Mouse (Mus musculus) embryonic facial prominence, embryonic 13.5 days (tissue): ENCODE results near the gene Mitf. TPM values are rescaled to one million over a fixed set of nuclear protein-coding genes. Genes with fewer than 3 reads are reported as not detected.

Experiments used
- ATAC-seq: fragments of 200-750 bp; cut with Nextera tagmentation; 2 replicates; pipeline ENCODE4 v1.8.0; 2017; ENCODE audit warnings: low read depth; ENCODE audit not compliant: insufficient number of reproducible peaks, insufficient read depth, low FRiP score, low TSS enrichment
- H3K27ac ChIP-seq: fragments of 300-500 bp; sonication (generic); 2 replicates; pipeline ENCODE4 v1.5.1; 2015; ENCODE audit warnings: moderate library complexity, mild to moderate bottlenecking, inconsistent platforms
- H3K27me3 ChIP-seq: fragments of 300-500 bp; sonication (generic); 2 replicates; pipeline ENCODE4 v1.6.1; 2015; ENCODE audit warnings: mild to moderate bottlenecking, inconsistent platforms
- H3K36me3 ChIP-seq: fragments of 300-500 bp; sonication (generic); 2 replicates; pipeline ENCODE4 v1.6.1; 2015; ENCODE audit warnings: mild to moderate bottlenecking, inconsistent platforms
- H3K4me1 ChIP-seq: fragments of 300-500 bp; sonication (generic); 2 replicates; pipeline ENCODE4 v1.6.1; 2015; ENCODE audit warnings: inconsistent platforms
- H3K4me2 ChIP-seq: fragments of 300-500 bp; sonication (generic); 2 replicates; pipeline ENCODE4 v1.6.1; 2015; ENCODE audit warnings: moderate library complexity, mild to moderate bottlenecking, inconsistent platforms
- H3K4me3 ChIP-seq: fragments of 300-500 bp; sonication (generic); 2 replicates; pipeline ENCODE4 v1.5.1; 2015; ENCODE audit warnings: mild to moderate bottlenecking, inconsistent platforms
- H3K9ac ChIP-seq: fragments of 300-500 bp; sonication (generic); 2 replicates; pipeline ENCODE4 v1.6.1; 2015; ENCODE audit warnings: mild to moderate bottlenecking, inconsistent platforms
- H3K9me3 ChIP-seq: fragments of 300-500 bp; sonication (generic); 2 replicates; pipeline ENCODE4 v1.6.1; 2016; ENCODE audit warnings: inconsistent platforms
- WGBS: fragments of 180-500 bp; shearing (Covaris S2); methylation state at CpG from one replicate; pipeline ENCODE4 v1.1.7; 2015; ENCODE audit warnings: mixed read lengths; 5-methylcytosine and 5-hydroxymethylcytosine counted together
- polyA plus RNA-seq: library from polyadenylated mRNA; unstranded; fragments of >200 nt; fragmentation: Nextera tagmentation; extraction: Ambion mirVana; gene quantifications from 2 replicates; pipeline ENCODE4 v1.2.1, GENCODE M21; 2015

Mitf gene
- polyA plus RNA-seq = 2.5 and 2.9 TPM in 2 replicates

DNA sequence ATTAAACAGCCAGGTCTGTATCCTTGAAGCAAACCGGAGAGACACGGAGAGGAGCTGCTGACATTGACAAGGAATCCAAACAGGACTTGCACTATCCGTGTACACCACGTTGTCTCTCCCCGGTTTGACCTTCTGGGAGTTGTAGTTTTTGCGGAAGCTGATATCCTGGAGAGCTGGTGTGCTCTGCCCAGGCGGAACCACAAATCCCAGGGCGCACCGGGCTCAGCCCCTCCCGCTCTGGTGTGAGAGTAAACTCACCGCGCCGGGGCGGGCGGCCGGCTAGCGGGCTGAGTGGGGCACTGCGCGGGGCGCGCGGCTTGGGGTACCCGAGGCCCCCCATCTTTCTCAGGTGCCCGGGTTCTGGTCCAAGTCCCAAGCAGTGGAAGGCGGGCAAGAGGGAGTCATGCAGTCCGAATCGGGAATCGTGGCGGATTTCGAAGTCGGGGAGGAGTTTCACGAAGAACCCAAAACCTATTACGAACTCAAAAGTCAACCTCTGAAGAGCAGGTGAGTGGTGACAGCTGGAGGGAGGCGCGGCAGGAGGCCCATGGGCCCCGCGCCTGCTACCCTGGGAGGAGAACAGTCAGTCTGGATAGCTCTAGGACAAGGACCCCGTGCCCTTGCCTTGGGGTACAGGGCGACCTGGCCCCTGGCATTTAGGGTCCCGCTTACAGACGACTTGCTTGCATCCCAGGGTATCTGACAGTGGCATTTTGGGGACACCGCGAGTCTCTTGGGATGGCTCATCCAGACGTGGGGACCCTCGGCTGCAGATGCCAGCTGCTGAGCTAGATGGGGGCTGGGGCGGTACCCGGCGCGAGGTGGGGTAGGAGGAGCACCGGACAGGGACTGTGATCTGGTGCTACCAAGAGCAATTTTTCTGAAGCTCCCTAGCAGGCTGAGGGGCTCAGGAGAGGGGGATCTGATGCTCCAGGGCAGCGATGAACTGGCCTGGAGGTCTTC is at the start of gene Mitf:
Gene Mitf (plus strand): TSS at position 272 of the 963 bp plus-strand sequence.
- Histone ChIP-seq H3K36me3 (no peaks in the 10 kb centered on the region), H3K27me3 (peaks cover 8% of the 10 kb centered on the region), H3K9me3 (no peaks in the 10 kb centered on the region), H3K4me2 (peak within 1 kb of the TSS; percentile 99), H3K9ac (peak within 1 kb of the TSS; percentile 80), H3K4me3 (peak within 1 kb of the TSS; percentile 79), H3K27ac (no peak within 1 kb of the TSS), H3K4me1 (peaks cover 12% of the 10 kb centered on the region)
- under 1% methylated on average over 51 of the region's 51 CpGs for WGBS
- ATAC-seq = peak; percentile 94

DNA sequence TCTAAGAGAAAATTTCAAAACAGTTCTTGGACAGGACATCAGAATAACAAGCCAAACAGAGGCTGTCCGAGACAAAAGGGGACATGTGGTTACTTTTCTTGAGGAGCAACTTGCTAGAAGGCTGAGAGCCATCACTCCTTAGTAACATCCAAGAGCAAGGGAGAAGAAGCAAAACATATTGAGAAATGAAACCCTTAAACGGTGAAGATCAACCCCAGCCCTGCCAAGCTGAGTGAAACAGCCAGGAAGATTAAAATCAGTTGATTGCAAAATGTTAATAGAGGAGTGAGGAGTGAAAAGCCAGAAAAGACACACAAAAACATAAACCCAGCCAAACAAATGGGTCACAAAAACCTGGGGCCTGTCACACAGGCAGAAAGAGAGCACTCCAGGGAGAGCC is 49.5 kb upstream of the Mitf start:
- Histone ChIP-seq H3K4me3 (no peak overlapping the region), H3K4me2 (no peak overlapping the region), H3K9ac (no peak overlapping the region), H3K4me1 (no peaks in the 10 kb centered on the region), H3K27me3 (no peaks in the 10 kb centered on the region), H3K27ac (no peak overlapping the region), H3K36me3 (no peaks in the 10 kb centered on the region), H3K9me3 (no peaks in the 10 kb centered on the region)
- no peak for ATAC-seq
- WGBS = 85% methylated on average over 2 of the region's 2 CpGs

DNA sequence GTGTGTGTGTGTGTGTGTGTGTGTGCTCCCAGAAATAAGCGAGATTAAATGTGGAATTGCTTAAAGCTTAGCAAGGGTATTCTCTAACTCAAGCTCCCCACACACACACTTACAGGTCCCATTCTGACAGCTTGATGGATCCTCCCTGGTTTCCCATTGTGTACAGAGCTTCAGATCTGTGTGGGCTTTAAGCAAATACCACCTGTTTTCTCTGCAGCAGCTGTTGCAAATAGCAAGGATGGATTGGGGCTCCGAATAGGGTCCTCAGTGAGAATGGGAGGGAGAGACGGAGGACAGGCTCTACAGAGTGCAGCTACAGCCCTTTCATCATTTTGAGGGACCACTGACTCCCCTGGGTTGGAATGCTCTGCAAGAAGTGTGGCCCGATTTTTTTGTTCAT is 48.0 kb upstream of the Mitf start:
- Histone ChIP-seq H3K9ac (no peak overlapping the region), H3K36me3 (no peaks in the 10 kb centered on the region), H3K27ac (no peak overlapping the region), H3K4me3 (no peak overlapping the region), H3K9me3 (no peaks in the 10 kb centered on the region), H3K4me2 (no peak overlapping the region), H3K4me1 (no peaks in the 10 kb centered on the region), H3K27me3 (no peaks in the 10 kb centered on the region)
- ATAC-seq = no peak
- WGBS = 70% methylated on average over 4 of the region's 4 CpGs

DNA sequence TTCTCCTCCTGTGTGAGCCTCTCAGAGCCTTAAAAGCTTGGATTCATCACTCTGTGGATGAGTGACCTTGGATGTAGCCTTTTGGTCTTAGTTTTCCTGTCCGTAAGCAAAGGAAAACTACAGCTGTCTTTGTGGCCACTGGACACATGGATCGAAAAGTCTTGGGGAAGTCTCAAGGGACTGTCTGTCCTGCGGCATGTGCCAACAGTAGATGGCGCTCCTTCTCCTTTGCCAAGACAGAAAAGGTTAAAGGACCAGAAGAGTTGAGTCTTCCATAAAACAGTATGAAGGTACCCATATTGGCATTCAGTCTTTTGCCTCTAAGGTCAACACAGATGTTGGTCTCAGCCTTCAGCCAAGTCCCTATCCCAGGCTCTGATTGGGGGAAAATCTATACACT is 47.6 kb upstream of the Mitf start:
- H3K27me3 ChIP-seq = no peaks in the 10 kb centered on the region
- H3K4me1 ChIP-seq = no peaks in the 10 kb centered on the region
- 15% methylated on average over 4 of the region's 4 CpGs for WGBS
- H3K9me3 ChIP-seq = no peaks in the 10 kb centered on the region
- no peak for ATAC-seq
- H3K27ac ChIP-seq = no peak overlapping the region
- H3K36me3 ChIP-seq = no peaks in the 10 kb centered on the region
- no peak overlapping the region for H3K4me2 ChIP-seq
- H3K9ac ChIP-seq = no peak overlapping the region
- no peak overlapping the region for H3K4me3 ChIP-seq

DNA sequence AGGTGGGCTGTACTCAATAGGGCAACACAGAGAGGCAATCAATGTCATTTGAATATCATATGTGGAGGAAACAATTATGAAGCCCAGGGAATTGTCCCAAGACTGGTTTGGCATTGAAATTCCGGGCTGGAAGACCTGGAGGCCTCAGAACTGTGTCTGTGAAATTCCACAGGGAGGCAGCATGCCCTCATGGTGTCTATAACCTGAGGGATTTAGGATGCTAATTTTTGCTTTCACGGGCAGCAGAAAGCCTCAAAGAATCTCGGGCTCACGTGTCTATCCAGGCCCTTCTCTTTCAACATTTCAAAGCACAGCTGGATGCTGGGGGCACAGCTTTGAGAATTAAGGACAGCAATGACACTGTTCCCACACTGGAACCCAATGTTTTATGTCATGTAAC is 45.5 kb upstream of the Mitf start:
- H3K4me3 ChIP-seq = no peak overlapping the region
- no peak overlapping the region for H3K27ac ChIP-seq
- 9% methylated on average over 4 of the region's 4 CpGs for WGBS
- no peaks in the 10 kb centered on the region for H3K27me3 ChIP-seq
- no peak overlapping the region for H3K4me2 ChIP-seq
- H3K9me3 ChIP-seq = no peaks in the 10 kb centered on the region
- no peaks in the 10 kb centered on the region for H3K36me3 ChIP-seq
- no peak for ATAC-seq
- no peaks in the 10 kb centered on the region for H3K4me1 ChIP-seq
- H3K9ac ChIP-seq = no peak overlapping the region

DNA sequence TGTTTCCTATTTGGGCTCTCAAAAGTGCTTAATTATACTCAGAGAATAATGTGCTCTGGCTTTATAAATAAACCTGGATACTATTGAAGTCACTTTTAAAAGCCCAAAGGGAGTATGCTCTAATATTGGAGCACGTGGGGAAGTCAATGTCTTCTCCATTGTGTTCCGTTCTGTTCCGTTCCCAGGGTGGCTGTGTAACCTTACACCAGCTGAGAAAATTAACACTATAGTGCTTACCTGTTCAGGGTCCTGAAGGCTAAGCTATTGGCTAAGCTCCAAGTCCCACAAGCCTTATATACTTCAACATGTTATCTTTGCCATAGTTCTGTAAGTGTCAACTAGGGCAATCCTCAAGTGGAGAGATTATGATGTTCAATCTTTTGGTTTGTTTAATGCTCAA is 42.9 kb upstream of the Mitf start:
- 29% methylated on average over 3 of the region's 3 CpGs for WGBS
- Histone ChIP-seq H3K27ac (no peak overlapping the region), H3K27me3 (no peaks in the 10 kb centered on the region), H3K36me3 (no peaks in the 10 kb centered on the region), H3K4me2 (no peak overlapping the region), H3K9me3 (no peaks in the 10 kb centered on the region), H3K4me3 (no peak overlapping the region), H3K4me1 (no peaks in the 10 kb centered on the region), H3K9ac (no peak overlapping the region)
- ATAC-seq = no peak

DNA sequence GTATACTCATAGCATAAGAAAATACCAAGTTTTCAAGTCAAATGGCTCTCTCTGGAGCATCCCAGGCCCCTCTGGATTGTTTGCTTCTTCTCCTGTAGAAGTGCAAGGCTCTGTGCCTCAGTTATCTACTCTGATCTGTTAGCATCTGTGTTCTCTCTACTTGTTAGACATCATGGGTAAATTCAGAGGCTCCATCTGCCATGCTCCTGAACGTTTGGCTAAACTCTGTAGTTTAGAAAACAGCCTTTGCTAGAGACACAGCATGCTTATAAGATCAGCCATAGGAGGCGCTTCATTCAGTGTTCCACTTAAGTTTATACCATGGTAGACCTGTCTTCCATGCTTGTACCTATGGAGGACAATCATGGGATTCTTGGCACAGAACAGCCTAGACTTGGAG is 39.0 kb upstream of the Mitf start:
- H3K27me3 ChIP-seq = no peaks in the 10 kb centered on the region; the same call in 1 of the 2 replicates
- H3K9me3 ChIP-seq = no peaks in the 10 kb centered on the region
- no peak overlapping the region for H3K4me3 ChIP-seq
- H3K4me1 ChIP-seq = no peaks in the 10 kb centered on the region
- H3K36me3 ChIP-seq = no peaks in the 10 kb centered on the region
- no peak for ATAC-seq
- H3K4me2 ChIP-seq = no peak overlapping the region
- H3K9ac ChIP-seq = no peak overlapping the region
- 78% methylated on average over 2 of the region's 2 CpGs for WGBS
- no peak overlapping the region for H3K27ac ChIP-seq

DNA sequence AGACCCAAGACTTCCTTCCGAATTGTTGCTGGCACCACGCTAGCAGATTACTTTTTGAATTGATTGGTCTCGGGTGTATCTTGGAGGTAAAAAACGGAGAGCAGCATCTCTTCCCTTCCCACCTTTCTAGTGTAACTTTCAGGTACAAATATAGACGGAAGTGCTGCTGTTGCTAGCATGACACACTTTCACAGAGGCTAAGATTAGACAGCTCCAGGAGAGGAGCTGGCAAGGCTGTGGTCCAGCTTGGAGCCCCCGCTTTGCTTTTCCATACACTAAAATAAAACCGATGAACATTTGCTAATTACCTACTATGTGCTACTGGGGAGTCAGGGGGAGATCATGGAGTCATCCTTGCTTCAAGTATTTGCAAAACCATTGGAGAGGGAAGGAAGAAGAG is 37.3 kb upstream of the Mitf start:
- Histone ChIP-seq H3K9me3 (no peaks in the 10 kb centered on the region), H3K4me2 (no peak overlapping the region), H3K9ac (no peak overlapping the region), H3K27me3 (no peaks in the 10 kb centered on the region; the same call in 1 of the 2 replicates), H3K4me1 (no peaks in the 10 kb centered on the region), H3K36me3 (no peaks in the 10 kb centered on the region), H3K27ac (no peak overlapping the region), H3K4me3 (no peak overlapping the region)
- ATAC-seq = no peak
- 81% methylated on average over 7 of the region's 7 CpGs for WGBS

DNA sequence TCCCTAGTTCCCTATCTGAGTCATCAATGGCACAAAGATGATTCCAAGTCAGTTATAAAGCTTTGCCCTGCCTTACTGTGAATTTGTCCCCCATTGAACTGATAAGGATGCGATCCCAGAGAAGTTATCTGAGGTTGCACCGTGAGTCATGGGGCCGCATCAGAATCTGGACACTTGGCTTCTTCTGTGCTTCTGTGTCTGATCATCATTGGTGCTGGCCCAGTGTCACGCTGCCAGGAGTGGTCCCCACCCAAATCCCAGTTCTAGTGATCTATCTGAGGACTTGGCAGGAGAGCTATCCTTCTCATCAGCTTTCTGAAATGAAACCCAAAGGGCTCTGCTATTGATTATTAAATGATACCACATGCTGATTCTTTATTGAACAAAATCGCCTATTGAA is 25.5 kb upstream of the Mitf start:
- no peak overlapping the region for H3K9ac ChIP-seq
- no peaks in the 10 kb centered on the region for H3K27me3 ChIP-seq
- H3K4me3 ChIP-seq = no peak overlapping the region
- ATAC-seq = no peak
- no peaks in the 10 kb centered on the region for H3K36me3 ChIP-seq
- no peaks in the 10 kb centered on the region for H3K9me3 ChIP-seq
- H3K4me2 ChIP-seq = no peak overlapping the region
- 86% methylated on average over 5 of the region's 5 CpGs for WGBS
- H3K27ac ChIP-seq = no peak overlapping the region
- H3K4me1 ChIP-seq = no peaks in the 10 kb centered on the region

DNA sequence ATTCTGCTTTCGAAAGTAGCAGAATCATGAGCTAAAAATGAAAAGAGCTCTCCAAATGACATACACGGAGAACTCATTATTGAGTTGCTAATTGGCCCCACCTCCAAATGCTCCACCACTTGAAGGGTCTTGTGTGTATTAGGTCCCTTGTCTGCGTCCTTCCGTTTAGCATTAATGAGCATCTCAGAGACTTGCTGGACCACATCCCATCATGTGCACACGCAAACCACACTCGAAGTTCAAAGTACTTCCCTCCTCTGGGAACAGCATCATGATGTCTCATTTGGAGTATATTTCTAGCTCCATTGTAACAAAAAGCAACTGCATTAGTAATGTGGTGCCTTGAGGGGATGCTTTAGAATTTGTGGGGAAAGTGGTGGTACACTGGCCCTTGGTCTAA is 24.6 kb upstream of the Mitf start:
- Histone ChIP-seq H3K4me3 (no peak overlapping the region), H3K4me1 (no peaks in the 10 kb centered on the region), H3K27me3 (no peaks in the 10 kb centered on the region), H3K9ac (no peak overlapping the region), H3K9me3 (no peaks in the 10 kb centered on the region), H3K4me2 (no peak overlapping the region), H3K36me3 (no peaks in the 10 kb centered on the region), H3K27ac (no peak overlapping the region)
- no peak for ATAC-seq
- 81% methylated on average over 6 of the region's 6 CpGs for WGBS

DNA sequence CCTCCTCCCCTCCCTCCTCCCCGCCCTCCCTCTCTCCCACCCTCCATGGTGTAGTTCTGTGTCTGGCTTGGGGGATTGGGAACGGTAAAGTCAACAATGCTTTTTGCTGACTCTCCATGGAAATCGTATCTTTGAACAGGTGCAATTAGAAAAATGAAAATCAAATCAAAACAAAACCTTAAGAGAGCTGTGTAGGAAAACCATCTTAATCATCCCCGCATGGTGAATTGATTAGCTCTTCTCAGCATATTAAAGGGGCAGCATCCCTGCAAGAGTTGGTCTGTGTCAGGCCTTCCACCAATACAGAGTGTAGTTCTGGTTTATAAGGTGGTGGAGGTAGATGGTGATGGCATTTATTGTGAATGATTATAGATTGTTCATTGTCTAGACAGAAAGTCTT is 20.0 kb upstream of the Mitf start:
- no peaks in the 10 kb centered on the region for H3K9me3 ChIP-seq
- H3K36me3 ChIP-seq = no peaks in the 10 kb centered on the region
- no peaks in the 10 kb centered on the region for H3K27me3 ChIP-seq
- H3K4me2 ChIP-seq = no peak overlapping the region
- no peak for ATAC-seq
- H3K9ac ChIP-seq = no peak overlapping the region
- no peaks in the 10 kb centered on the region for H3K4me1 ChIP-seq
- no peak overlapping the region for H3K4me3 ChIP-seq
- 52% methylated on average over 4 of the region's 4 CpGs for WGBS
- H3K27ac ChIP-seq = no peak overlapping the region

DNA sequence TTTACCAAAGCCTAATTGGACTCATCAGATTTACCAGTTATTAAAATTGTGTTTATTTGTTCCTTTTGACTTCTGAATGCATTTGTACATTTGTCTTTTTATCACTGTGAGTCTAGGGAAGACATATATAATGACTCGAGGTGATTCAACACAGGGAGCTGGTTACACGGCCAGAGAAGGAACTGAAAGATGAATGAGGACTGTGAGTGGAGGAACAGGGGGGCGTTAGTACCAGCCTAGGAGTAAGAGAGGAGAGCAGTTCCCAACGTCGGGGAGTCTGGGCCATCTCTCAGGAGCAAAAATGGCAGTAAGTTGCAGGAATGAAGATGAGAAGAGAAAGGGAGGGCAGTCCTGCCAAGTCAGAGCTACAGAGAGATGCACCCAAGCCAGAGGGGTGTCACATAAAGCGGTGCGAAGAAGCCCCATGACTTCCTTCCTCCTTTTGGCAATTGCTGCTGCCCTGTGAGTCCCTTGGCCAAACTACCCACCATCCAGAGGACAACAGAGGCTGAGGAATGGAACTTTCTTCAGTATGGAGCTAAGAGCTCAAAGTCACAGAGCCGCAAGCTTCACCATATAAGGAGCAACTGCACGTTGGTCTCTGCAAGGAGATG is 18.4 kb upstream of the Mitf start:
- Histone ChIP-seq H3K4me1 (no peaks in the 10 kb centered on the region), H3K36me3 (no peaks in the 10 kb centered on the region), H3K27me3 (no peaks in the 10 kb centered on the region), H3K27ac (no peak overlapping the region), H3K9ac (no peak overlapping the region), H3K4me3 (no peak overlapping the region), H3K4me2 (no peak overlapping the region), H3K9me3 (no peaks in the 10 kb centered on the region)
- 83% methylated on average over 9 of the region's 9 CpGs for whole genome bisulfite sequencing
- no peak for ATAC-seq
